Mouse (Mus musculus) megakaryocyte, embryonic 14.5 days (primary cell): ENCODE results near the gene Dcdc2a.

Source experiments
- FLI1 ChIP-seq: IDR thresholded peaks from 2 replicates; pipeline ENCODE4 v1.6.1; 2012; ENCODE audit warnings: low read length, inconsistent platforms, mixed read lengths
- GATA1 ChIP-seq: IDR thresholded peaks from 3 replicates; pipeline ENCODE4 v1.6.1; 2012; ENCODE audit warnings: mixed read lengths, low read length, inconsistent platforms, borderline replicate concordance

- no peak for TF ChIP-seq FLI1
- no peak for TF ChIP-seq GATA1
Observed at GRCm38 (mm10) chr13:25070791-25071190, 15.0 kb downstream of the Dcdc2a start.
